ENCODE assay signal across 8 mouse cellular contexts in genomic region chr1:36471181-36472105, GRCm38 (mm10). TPM values are rescaled to one million over a fixed set of nuclear protein-coding genes. Genes with fewer than 3 reads are reported as not detected.
DNase-seq lines count a peak whose midpoint lies in the region; ATAC-seq and TF ChIP-seq lines count a peak whose summit lies in the region.

Gene Cnnm4, plus strand, starts transcription at chr1:36471620.

- H3K4me1 ChIP-seq in forebrain, embryonic 11.5 days (replicated peaks; ENCODE audit: control insufficient read depth, insufficient read depth, low read length) = peaks cover 16% of the 10 kb centered on the region
- peaks cover 37% of the 10 kb centered on the region for H3K4me1 ChIP-seq in heart, embryonic 16.5 days (ENCODE audit: control insufficient read depth, insufficient read depth, low read length)
- H3K4me1 ChIP-seq in liver, embryonic 14.5 days (replicated peaks; ENCODE audit: control insufficient read depth in 2 of 2, insufficient read depth in 2 of 2, low read length in 1 of 2) = peaks cover 3 to 43% of the 10 kb centered on the region in 2 experiments
- peaks cover 47% of the 10 kb centered on the region for H3K4me1 ChIP-seq in stomach, embryonic 15.5 days

- peak within 1 kb of the TSS; percentile 76 for H3K9ac ChIP-seq in forebrain, embryonic 11.5 days (ENCODE audit: low read length)
- H3K9ac ChIP-seq in heart, embryonic 16.5 days (ENCODE audit: low read length) = peak within 1 kb of the TSS; percentile 82
- peak within 1 kb of the TSS; percentile 85 for H3K9ac ChIP-seq in liver, embryonic 14.5 days (replicated peaks)
- peak within 1 kb of the TSS; percentile 56 for H3K9ac ChIP-seq in stomach, embryonic 15.5 days

- no peaks in the 10 kb centered on the region for H3K9me3 ChIP-seq in forebrain, embryonic 11.5 days (ENCODE audit: control insufficient read depth, low read length)
- no peaks in the 10 kb centered on the region for H3K9me3 ChIP-seq in heart, embryonic 16.5 days (replicated peaks; ENCODE audit: control insufficient read depth, low read length)
- H3K9me3 ChIP-seq in liver, embryonic 14.5 days (ENCODE audit: control insufficient read depth, low read length) = no peaks in the 10 kb centered on the region
- no peaks in the 10 kb centered on the region for H3K9me3 ChIP-seq in stomach, embryonic 15.5 days

- H3K36me3 ChIP-seq in forebrain, embryonic 11.5 days (ENCODE audit: control insufficient read depth, insufficient read depth, low read length) = no peaks in the 10 kb centered on the region
- no peaks in the 10 kb centered on the region for H3K36me3 ChIP-seq in heart, embryonic 16.5 days (ENCODE audit: control insufficient read depth, insufficient read depth)
- no peaks in the 10 kb centered on the region for H3K36me3 ChIP-seq in liver, embryonic 14.5 days (replicated peaks; ENCODE audit: control insufficient read depth, insufficient read depth, low read depth)
- no peaks in the 10 kb centered on the region for H3K36me3 ChIP-seq in stomach, embryonic 15.5 days

- DNase-seq in CD8-positive naive resting alpha-beta T cell, adult 2 months (ENCODE audit: low read depth in 2 of 2, low spot score in 2 of 2) = peak; percentile 67 to 71
- DNase-seq in c-Kit-positive CD71-positive TER-119-negative erythroid progenitor cells, embryonic 14.5 days (ENCODE audit: low read depth) = peak; percentile 71
- DNase-seq in forebrain, embryonic 11.5 days (ENCODE audit: low spot score) = peak; percentile 96
- peak; percentile 91 to 94 for DNase-seq in kidney, postnatal 36 days
- peak; percentile 77 to 82 (median 81) for DNase-seq in liver, embryonic 14.5 days (ENCODE audit: low read depth in 3 of 3, low spot score in 3 of 3)
- DNase-seq in neural tube, embryonic 10.5 days (ENCODE audit: extremely low spot score, low spot score) = peak; percentile 93

- TF ChIP-seq EP300 in liver, embryonic 14.5 days (IDR thresholded peaks at IDR 0.05; ENCODE audit: low read depth) = no peak

- peak within 1 kb of the TSS; percentile 63 for H3K4me3 ChIP-seq in forebrain, embryonic 11.5 days (ENCODE audit: low read depth, low read length)
- peak within 1 kb of the TSS; percentile 69 for H3K4me3 ChIP-seq in heart, embryonic 16.5 days (ENCODE audit: low read length)
- peak within 1 kb of the TSS; percentile 61 to 74 for H3K4me3 ChIP-seq in liver, embryonic 14.5 days (ENCODE audit: insufficient read depth in 1 of 2, low read depth in 2 of 2, low read length in 2 of 2)
- H3K4me3 ChIP-seq in stomach, embryonic 15.5 days (replicated peaks) = peak within 1 kb of the TSS; percentile 69

- no peaks in the 10 kb centered on the region for H3K27me3 ChIP-seq in forebrain, embryonic 11.5 days (ENCODE audit: control insufficient read depth, insufficient read depth, low read length)
- no peaks in the 10 kb centered on the region for H3K27me3 ChIP-seq in heart, embryonic 16.5 days (ENCODE audit: control insufficient read depth, insufficient read depth, low read length)
- peaks cover 3% of the 10 kb centered on the region; the same call in 1 of the 2 replicates for H3K27me3 ChIP-seq in liver, embryonic 14.5 days (ENCODE audit: control insufficient read depth, insufficient read depth, low read length)
- H3K27me3 ChIP-seq in stomach, embryonic 15.5 days (replicated peaks) = no peaks in the 10 kb centered on the region

- peak within 1 kb of the TSS; percentile 72 for H3K4me2 ChIP-seq in forebrain, embryonic 11.5 days (ENCODE audit: low read depth, low read length, severe bottlenecking)
- H3K4me2 ChIP-seq in heart, embryonic 16.5 days (ENCODE audit: low read depth, low read length) = peak within 1 kb of the TSS; percentile 87
- H3K4me2 ChIP-seq in liver, embryonic 14.5 days (ENCODE audit: low read depth) = peak within 1 kb of the TSS; percentile 95
- peak within 1 kb of the TSS; percentile 90 for H3K4me2 ChIP-seq in stomach, embryonic 15.5 days

- under 1% methylated on average over 67 of the region's 98 CpGs for WGBS in forebrain, embryonic 11.5 days
- WGBS in heart, embryonic 16.5 days = under 1% methylated on average over 62 of the region's 98 CpGs
- under 1% methylated on average over 80 of the region's 98 CpGs for WGBS in liver, embryonic 14.5 days (ENCODE audit: insufficient replicate concordance)
- WGBS in stomach, embryonic 15.5 days = under 1% methylated on average over 61 of the region's 98 CpGs

- TF ChIP-seq CTCF in liver, embryonic 14.5 days (IDR thresholded peaks at IDR 0.05; ENCODE audit: low read depth) = peak; percentile 54

- H3K27ac ChIP-seq in forebrain, embryonic 11.5 days (ENCODE audit: low read depth, low read length) = peak within 1 kb of the TSS; percentile 12; the same call in 1 of the 2 replicates
- peak within 1 kb of the TSS; percentile 79 for H3K27ac ChIP-seq in heart, embryonic 16.5 days (ENCODE audit: low read length)
- peak within 1 kb of the TSS; percentile 61 for H3K27ac ChIP-seq in liver, embryonic 14.5 days
- H3K27ac ChIP-seq in stomach, embryonic 15.5 days = peak within 1 kb of the TSS; percentile 88

- peak; percentile 91 for ATAC-seq in forebrain, embryonic 11.5 days (replicated peaks; ENCODE audit: low FRiP score)
- peak; percentile 93 for ATAC-seq in heart, embryonic 16.5 days (replicated peaks; ENCODE audit: extremely low read depth, insufficient read depth, low FRiP score)
- ATAC-seq in liver, embryonic 14.5 days (ENCODE audit: insufficient read depth) = peak; percentile 92
- peak; percentile 92 for ATAC-seq in stomach, embryonic 15.5 days (ENCODE audit: insufficient read depth, low FRiP score, low read depth)

RNA-seq across cellular contexts. Expression of gene Cnnm4, which starts in this region (rescaled TPM):
- 14.6 and 15.0 TPM in 2 replicates for polyA plus RNA-seq in forebrain, embryonic 11.5 days (2014; fragmentation: Nextera tagmentation; extraction: Ambion mirVana)
- polyA plus RNA-seq in heart, embryonic 16.5 days (2015; fragmentation: Nextera tagmentation; extraction: Ambion mirVana) = 6.6 and 6.9 TPM in 2 replicates
- polyA plus RNA-seq in liver, embryonic 14.5 days (2012; rRNA removed) = 0.85 and 0.89 TPM in 2 replicates
- polyA plus RNA-seq in liver, embryonic 14.5 days (2014; fragmentation: Nextera tagmentation; extraction: Ambion mirVana) = 2.1 and 2.2 TPM in 2 replicates
- polyA plus RNA-seq in stomach, embryonic 15.5 days (2015; fragmentation: Nextera tagmentation; extraction: Ambion mirVana) = 17.7 and 17.9 TPM in 2 replicates

Comparison
In these comparisons a context has a peak if more than half of its experiments do, and no peak if none do; other contexts are left out.
1. Peak in every context shown above with its lines: DNase-seq, ATAC-seq, H3K4me3 ChIP-seq and H3K27ac ChIP-seq.
2. H3K27ac ChIP-seq: peak in every context shown above with its lines; median percentile 88 in stomach, embryonic 15.5 days; 79 in heart, embryonic 16.5 days; 61 in liver, embryonic 14.5 days; 12 in forebrain, embryonic 11.5 days.